Mouse (Mus musculus) liver, embryonic 14.5 days (tissue): ENCODE data around the gene Plxnd1. TPM values are rescaled to one million over a fixed set of nuclear protein-coding genes. Genes with fewer than 3 reads are reported as not detected.

Experiments used
- ATAC-seq: fragments of 200-750 bp; cut with Nextera tagmentation; 2 replicates; pipeline ENCODE4 v1.8.0; 2017; ENCODE audit warnings: moderate number of reproducible peaks, mild to moderate bottlenecking, moderate library complexity; ENCODE audit not compliant: insufficient read depth
- DNase-seq, 3 experiments: peaks; one replicate each; pipeline ENCODE4 v3.0.0-alpha.2; 2012 to 2013; ENCODE audit warnings: low read depth in 3 of 3, low spot score in 3 of 3
- H3K27ac ChIP-seq: fragments of 300-500 bp; sonication (generic); 2 replicates; pipeline ENCODE4 v1.5.1; 2014; ENCODE audit warnings: moderate library complexity, mild to moderate bottlenecking, control low read depth, inconsistent platforms
- H3K27me3 ChIP-seq: fragments of 300-500 bp; sonication (generic); 2 replicates; pipeline ENCODE4 v1.6.1; 2014; ENCODE audit warnings: mild to moderate bottlenecking, low read length, moderate library complexity; ENCODE audit not compliant: control insufficient read depth, insufficient read depth
- H3K36me3 ChIP-seq: fragments of 300-500 bp; sonication (generic); replicated peaks from 2 replicates; pipeline ENCODE4 v1.6.1; 2014; ENCODE audit warnings: low read depth; ENCODE audit not compliant: control insufficient read depth, insufficient read depth
- H3K4me1 ChIP-seq, 2 experiments: fragments of 200-500 bp in 1 of 2; fragments of 300-500 bp in 1 of 2; sonication (generic) in 1 of 2; replicated peaks; 2 replicates each; pipeline ENCODE4 v1.6.1; 2012 to 2014; ENCODE audit warnings: antibody characterized with exemption in 1 of 2, inconsistent platforms in 1 of 2, low read length in 1 of 2; ENCODE audit not compliant: control insufficient read depth in 2 of 2, insufficient read depth in 2 of 2
- H3K4me2 ChIP-seq: fragments of 300-500 bp; sonication (generic); 2 replicates; pipeline ENCODE4 v1.6.1; 2014; ENCODE audit warnings: low read depth, mild to moderate bottlenecking, control low read depth, moderate library complexity
- H3K4me3 ChIP-seq, 2 experiments: fragments of 200-500 bp in 1 of 2; fragments of 300-500 bp in 1 of 2; sonication (generic) in 1 of 2; 2 replicates each; pipeline ENCODE4 v1.5.1; 2012 to 2014; ENCODE audit warnings: low read depth in 2 of 2, low read length in 2 of 2, mild to moderate bottlenecking in 2 of 2, control low read depth in 1 of 2, inconsistent platforms in 1 of 2, moderate library complexity in 1 of 2; ENCODE audit not compliant: insufficient read depth in 1 of 2
- H3K9ac ChIP-seq: fragments of 300-500 bp; sonication (generic); replicated peaks from 2 replicates; pipeline ENCODE4 v1.6.1; 2014; ENCODE audit warnings: mild to moderate bottlenecking, control low read depth, moderate library complexity
- H3K9me3 ChIP-seq: fragments of 300-500 bp; sonication (generic); 2 replicates; pipeline ENCODE4 v1.6.1; 2016; ENCODE audit warnings: low read length, mixed read lengths; ENCODE audit not compliant: control insufficient read depth
- CTCF ChIP-seq: IDR thresholded peaks from 2 replicates; pipeline ENCODE4 v1.5.1; 2016; ENCODE audit warnings: antibody characterized with exemption, low read depth, control low read depth
- EP300 ChIP-seq: IDR thresholded peaks from 2 replicates; pipeline ENCODE4 v1.6.1; 2016; ENCODE audit warnings: antibody characterized with exemption, low read depth
- WGBS: fragments of 180-500 bp; shearing (Covaris S2); extraction: QIAGEN DNeasy Blood & Tissue Kit; methylation state at CpG from one replicate; pipeline ENCODE4 v1.1.7; 2014; ENCODE audit not compliant: insufficient replicate concordance; 5-methylcytosine and 5-hydroxymethylcytosine counted together
- polyA plus RNA-seq, 2 experiments: library from polyadenylated mRNA; depleted of rRNA in 1 of 2; stranded (reverse) in 1 of 2; unstranded in 1 of 2; fragments of >200 nt; fragmentation: Nextera tagmentation in 1 of 2; extraction: Ambion mirVana in 1 of 2; gene quantifications; 2 replicates each; pipeline versions ENCODE4 v1.2.1 to v1.2.3; 2012 to 2014

Gene Plxnd1
- polyA plus RNA-seq, 2 experiments = 6.4 to 13.0 TPM

DNA sequence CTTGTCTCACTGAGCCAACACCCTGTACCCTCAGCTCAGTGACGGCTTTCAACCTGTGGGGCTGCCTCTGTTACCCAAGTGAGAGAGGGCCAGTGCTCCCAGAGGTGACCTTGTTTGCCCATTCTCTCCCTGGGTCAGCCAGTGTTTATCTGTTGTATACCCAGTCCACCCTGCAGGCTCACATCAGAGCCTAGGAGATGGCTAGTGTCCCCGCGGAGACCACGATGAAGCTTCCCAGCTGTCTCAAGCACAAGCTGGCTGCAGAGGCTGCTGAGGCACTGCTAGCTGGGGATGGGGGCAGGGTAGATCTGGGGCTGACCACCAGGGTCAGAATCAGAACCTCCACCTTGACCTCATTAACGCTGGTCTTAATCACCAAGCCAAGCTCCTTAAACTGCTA, 64.8 kb downstream of the Plxnd1 start:
- no peaks in the 10 kb centered on the region for H3K9me3 ChIP-seq
- no peak overlapping the region for H3K4me2 ChIP-seq
- ATAC-seq (no peak), DNase-seq (no peak)
- no peaks in the 10 kb centered on the region for H3K27me3 ChIP-seq
- H3K27ac ChIP-seq = no peak overlapping the region
- no peaks in the 10 kb centered on the region for H3K4me1 ChIP-seq
- WGBS = 56% methylated on average over 5 of the region's 5 CpGs
- no peak overlapping the region for H3K9ac ChIP-seq
- TF ChIP-seq CTCF = no peak
- TF ChIP-seq EP300 = no peak
- H3K4me3 ChIP-seq = no peak overlapping the region
- no peaks in the 10 kb centered on the region for H3K36me3 ChIP-seq

- no peak overlapping the region for H3K4me3 ChIP-seq
- 58% methylated on average over 10 of the region's 10 CpGs for WGBS
- H3K9ac ChIP-seq = no peak overlapping the region
- no peak overlapping the region for H3K4me2 ChIP-seq
- H3K27me3 ChIP-seq = no peaks in the 10 kb centered on the region
- DNase-seq = no peak
- H3K36me3 ChIP-seq = no peaks in the 10 kb centered on the region
- H3K27ac ChIP-seq = no peak overlapping the region
- no peak for ATAC-seq
- TF ChIP-seq CTCF = no peak
- TF ChIP-seq EP300 = no peak
- H3K9me3 ChIP-seq = no peaks in the 10 kb centered on the region
- H3K4me1 ChIP-seq = no peaks in the 10 kb centered on the region
Measured at GRCm38 (mm10) chr6:115927292-115928242, 67.2 kb downstream of the Plxnd1 start.

DNA sequence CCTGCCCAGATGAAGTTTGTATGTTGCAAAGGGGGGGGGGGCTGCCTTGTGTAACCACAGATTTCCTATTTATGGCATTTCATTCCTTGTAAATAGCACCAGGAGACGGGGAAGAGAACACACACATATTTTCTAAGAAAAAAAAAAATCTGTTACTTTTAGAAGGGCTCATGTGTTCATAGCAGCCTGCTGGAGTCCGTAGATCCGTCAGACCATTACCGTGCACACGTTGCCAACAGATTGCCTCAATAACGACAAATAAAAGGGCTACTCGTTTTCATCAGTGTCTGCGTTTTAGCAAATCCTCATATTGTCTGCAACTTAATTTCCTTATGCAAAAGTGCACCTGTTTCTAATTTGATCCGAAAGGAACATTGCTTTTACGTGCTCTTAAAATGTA, 68.4 kb downstream of the Plxnd1 start:
- H3K9ac ChIP-seq = no peak overlapping the region
- H3K4me2 ChIP-seq = no peak overlapping the region
- no peak overlapping the region for H3K27ac ChIP-seq
- ATAC-seq = no peak
- WGBS = 72% methylated on average over 10 of the region's 10 CpGs
- H3K4me1 ChIP-seq = no peaks in the 10 kb centered on the region
- H3K36me3 ChIP-seq = no peaks in the 10 kb centered on the region
- TF ChIP-seq EP300 = no peak
- TF ChIP-seq CTCF = no peak
- no peaks in the 10 kb centered on the region for H3K27me3 ChIP-seq
- no peak for DNase-seq
- H3K4me3 ChIP-seq = no peak overlapping the region
- H3K9me3 ChIP-seq = no peaks in the 10 kb centered on the region

DNA sequence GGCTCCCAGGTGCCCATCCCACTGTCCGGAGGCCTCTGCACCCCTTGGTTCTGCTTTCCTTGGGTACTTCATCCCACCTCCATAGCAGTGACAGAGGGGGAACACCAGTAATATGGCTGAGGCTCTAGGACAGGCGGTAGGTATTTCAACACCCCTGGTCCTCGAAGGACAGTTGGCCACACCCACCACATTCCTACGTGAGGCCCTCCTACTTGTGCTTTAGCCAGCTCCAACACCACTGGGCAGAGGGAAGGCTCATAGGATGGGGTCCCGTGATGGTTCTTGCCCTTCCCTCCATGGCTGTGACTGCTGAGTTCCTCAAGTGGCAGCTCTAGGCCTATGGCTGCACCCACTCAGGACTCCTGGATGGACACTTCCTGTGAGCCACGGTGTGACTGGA, 70.0 kb downstream of the Plxnd1 start:
- H3K4me2 ChIP-seq = no peak overlapping the region
- H3K36me3 ChIP-seq = no peaks in the 10 kb centered on the region
- H3K4me1 ChIP-seq = no peaks in the 10 kb centered on the region
- no peak overlapping the region for H3K27ac ChIP-seq
- TF ChIP-seq CTCF (no peak), EP300 (no peak)
- DNase-seq (no peak), ATAC-seq (no peak)
- WGBS = 47% methylated on average over 6 of the region's 6 CpGs
- H3K27me3 ChIP-seq = no peaks in the 10 kb centered on the region
- H3K9ac ChIP-seq = no peak overlapping the region
- H3K4me3 ChIP-seq = no peak overlapping the region
- no peaks in the 10 kb centered on the region for H3K9me3 ChIP-seq

DNA sequence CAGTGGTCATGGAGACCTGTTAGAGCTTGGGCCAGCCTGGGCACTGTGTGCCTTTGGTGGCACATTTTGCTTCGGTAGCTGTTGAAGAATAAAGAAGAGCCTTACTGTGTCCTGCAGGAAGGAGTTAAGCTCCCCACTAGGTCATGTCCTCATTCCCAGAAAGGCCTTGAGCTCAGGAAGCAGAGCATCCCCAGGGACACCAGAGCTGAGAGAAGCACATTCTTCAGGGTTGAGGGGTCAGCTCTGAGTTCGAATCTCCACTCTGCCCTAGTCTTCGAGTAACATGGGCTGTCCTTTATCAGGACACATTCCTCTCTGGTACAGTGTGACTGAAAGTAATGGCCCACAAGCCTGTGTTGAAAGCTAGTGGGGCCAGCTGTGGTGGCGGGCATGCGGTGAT, 74.9 kb downstream of the Plxnd1 start:
- H3K4me1 ChIP-seq = peaks cover 0 to 3% of the 10 kb centered on the region in 2 experiments; a peak in 1 of 4 replicates
- no peaks in the 10 kb centered on the region for H3K36me3 ChIP-seq
- H3K27me3 ChIP-seq = no peaks in the 10 kb centered on the region
- TF ChIP-seq CTCF (no peak), EP300 (no peak)
- no peaks in the 10 kb centered on the region for H3K9me3 ChIP-seq
- ATAC-seq = no peak
- DNase-seq = no peak
- no peak overlapping the region for H3K4me3 ChIP-seq
- 75% methylated on average over 5 of the region's 5 CpGs for WGBS
- H3K27ac ChIP-seq = no peak overlapping the region
- H3K4me2 ChIP-seq = no peak overlapping the region
- H3K9ac ChIP-seq = no peak overlapping the region
